Mouse (Mus musculus) heart, postnatal 0 days (tissue): ENCODE data around the gene Senp7.

Source experiments
- CTCF ChIP-seq: IDR thresholded peaks from 2 replicates; pipeline ENCODE4 v1.5.1; 2016; ENCODE audit warnings: antibody characterized with exemption, control low read depth, low read depth
- EP300 ChIP-seq: IDR thresholded peaks from 2 replicates; pipeline ENCODE4 v1.6.1; 2016; ENCODE audit warnings: antibody characterized with exemption, low read depth

GRCm38 (mm10) chr16:56076121-56076869 lies 28.2 kb downstream of the Senp7 start:
- TF ChIP-seq CTCF, result no peak
- TF ChIP-seq EP300, result no peak
